Mouse (Mus musculus) thymus, adult 2 months (tissue): ENCODE data around the gene Fam114a1. TPM values are rescaled to one million over a fixed set of nuclear protein-coding genes. Genes with fewer than 3 reads are reported as not detected.

ENCODE experiments used
- DNase-seq: peaks from one replicate; pipeline ENCODE4 v3.0.0; 2021
- H3K27ac ChIP-seq: fragments of 200-500 bp; 2 replicates; pipeline ENCODE4 v1.5.1; 2012; ENCODE audit warnings: low read length, control low read depth; ENCODE audit not compliant: control insufficient read depth, insufficient read depth
- H3K27me3 ChIP-seq: fragments of 200-500 bp; 2 replicates; pipeline ENCODE4 v1.6.1; 2012; ENCODE audit warnings: mild to moderate bottlenecking, low read length, moderate library complexity, mixed read lengths; ENCODE audit not compliant: control insufficient read depth, insufficient read depth
- H3K36me3 ChIP-seq: fragments of 200-500 bp; 2 replicates; pipeline ENCODE4 v1.6.1; 2012; ENCODE audit warnings: mild to moderate bottlenecking, low read length, moderate library complexity; ENCODE audit not compliant: control insufficient read depth, insufficient read depth
- H3K4me1 ChIP-seq: fragments of 200-500 bp; replicated peaks from 2 replicates; pipeline ENCODE4 v1.6.1; 2012; ENCODE audit warnings: low read length; ENCODE audit not compliant: control insufficient read depth, insufficient read depth
- H3K4me3 ChIP-seq: fragments of 200-500 bp; 2 replicates; pipeline ENCODE4 v1.5.1; 2012; ENCODE audit warnings: mild to moderate bottlenecking, low read length, control low read depth, moderate library complexity; ENCODE audit not compliant: control insufficient read depth, insufficient read depth
- CTCF ChIP-seq: fragments of 200-500 bp; IDR thresholded peaks from 2 replicates; pipeline ENCODE4 v1.5.1; 2012; ENCODE audit warnings: mild to moderate bottlenecking, control low read depth, low read length, moderate library complexity, borderline replicate concordance; ENCODE audit not compliant: control insufficient read depth, poor library complexity, insufficient read depth; ENCODE audit errors: extremely low read depth
- POLR2A ChIP-seq: fragments of 200-500 bp; IDR thresholded peaks from 2 replicates; pipeline ENCODE4 v1.6.1; 2012; ENCODE audit warnings: mild to moderate bottlenecking, low read length, control low read depth, moderate library complexity; ENCODE audit not compliant: control insufficient read depth, poor library complexity, insufficient read depth; ENCODE audit errors: extremely low read depth
- WGBS: fragments of 180-500 bp; shearing (Covaris S2); methylation state at CpG from one replicate; pipeline ENCODE4 v1.1.7; 2018; 5-methylcytosine and 5-hydroxymethylcytosine counted together
- polyA plus RNA-seq: library from polyadenylated mRNA; depleted of rRNA; stranded (reverse); fragments of >200 nt; gene quantifications from 2 replicates; pipeline ENCODE4 v1.2.3, GENCODE M21; 2012; rRNA removed

Gene Fam114a1
- polyA plus RNA-seq, 1 experiment: 6.8 TPM

DNA sequence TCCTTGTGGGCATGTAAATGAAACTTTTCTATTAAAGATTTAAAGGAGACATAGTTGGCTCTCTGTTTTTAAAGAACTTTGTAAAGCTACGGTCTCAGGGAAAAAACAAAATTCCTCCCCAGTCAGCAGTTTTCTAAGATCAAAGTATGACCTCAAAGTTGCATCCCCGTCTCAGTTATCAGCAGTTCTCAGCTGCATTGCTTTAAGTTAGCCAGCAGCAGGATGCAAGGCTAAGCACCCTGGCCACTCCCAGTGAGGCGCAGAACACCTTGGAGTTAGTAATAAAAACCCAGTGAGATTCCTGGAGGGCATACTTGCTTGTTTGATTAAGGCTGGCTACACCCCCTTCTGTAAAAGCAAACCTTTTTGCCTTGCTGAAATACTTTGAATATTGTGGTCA is 106.9 kb downstream of the Fam114a1 start:
- WGBS: 81% methylated on average over 3 of the region's 3 CpGs
- no peaks in the 10 kb centered on the region for H3K27me3 ChIP-seq
- DNase-seq: no peak
- no peaks in the 10 kb centered on the region for H3K4me1 ChIP-seq
- TF ChIP-seq CTCF: no peak
- TF ChIP-seq POLR2A: no peak
- H3K27ac ChIP-seq: no peak overlapping the region
- peaks cover 11% of the 10 kb centered on the region for H3K36me3 ChIP-seq
- H3K4me3 ChIP-seq: no peak overlapping the region

DNA sequence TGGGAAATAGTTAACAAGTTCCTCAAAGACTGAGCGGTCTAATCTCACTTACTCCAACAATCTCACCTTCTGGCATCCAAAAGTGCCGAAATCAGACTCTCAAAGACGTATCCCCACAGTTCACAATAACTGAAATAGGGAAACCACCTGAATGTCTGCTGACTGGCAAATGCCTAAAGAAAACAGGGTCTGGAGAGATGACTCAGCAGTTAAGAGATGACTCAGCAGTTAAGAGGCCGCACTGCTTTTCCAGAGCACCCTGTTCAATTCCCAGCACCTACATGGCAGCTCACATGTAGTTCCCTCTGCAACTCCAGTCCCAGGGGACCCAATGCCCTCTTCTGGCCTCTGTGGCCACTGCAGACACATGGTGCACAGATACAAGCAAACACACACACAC is 108.2 kb downstream of the Fam114a1 start:
- 98% methylated on average over 4 of the region's 4 CpGs for WGBS
- Histone ChIP-seq H3K4me3 (no peak overlapping the region), H3K4me1 (no peaks in the 10 kb centered on the region), H3K27ac (no peak overlapping the region), H3K36me3 (peaks cover 11% of the 10 kb centered on the region), H3K27me3 (no peaks in the 10 kb centered on the region)
- DNase-seq: no peak
- TF ChIP-seq CTCF (no peak), POLR2A (no peak)

DNA sequence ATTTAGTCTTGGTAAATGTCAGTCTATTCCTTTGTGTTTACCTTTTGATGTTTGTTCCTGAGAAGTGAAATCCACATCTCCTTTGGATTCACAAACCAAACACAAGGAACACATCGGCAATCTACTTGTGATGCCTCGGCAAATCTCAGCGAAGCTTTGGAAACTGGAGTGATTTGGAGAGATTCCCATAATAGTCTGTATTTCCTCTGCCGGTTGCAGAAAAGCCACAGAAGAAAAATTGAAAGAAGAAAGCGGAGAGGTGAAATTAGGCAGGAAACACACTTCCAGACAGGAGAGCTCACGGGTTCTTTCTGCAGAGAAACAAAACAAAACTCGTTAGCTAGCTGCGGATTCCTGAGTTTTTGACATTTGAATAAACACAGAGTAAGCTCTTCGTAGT is 110.0 kb downstream of the Fam114a1 start:
- no peak for TF ChIP-seq CTCF
- TF ChIP-seq POLR2A: no peak
- H3K36me3 ChIP-seq: peaks cover 9% of the 10 kb centered on the region
- H3K4me1 ChIP-seq: no peaks in the 10 kb centered on the region
- H3K27ac ChIP-seq: no peak overlapping the region
- H3K27me3 ChIP-seq: no peaks in the 10 kb centered on the region
- no peak for DNase-seq
- 90% methylated on average over 9 of the region's 9 CpGs for WGBS
- no peak overlapping the region for H3K4me3 ChIP-seq

DNA sequence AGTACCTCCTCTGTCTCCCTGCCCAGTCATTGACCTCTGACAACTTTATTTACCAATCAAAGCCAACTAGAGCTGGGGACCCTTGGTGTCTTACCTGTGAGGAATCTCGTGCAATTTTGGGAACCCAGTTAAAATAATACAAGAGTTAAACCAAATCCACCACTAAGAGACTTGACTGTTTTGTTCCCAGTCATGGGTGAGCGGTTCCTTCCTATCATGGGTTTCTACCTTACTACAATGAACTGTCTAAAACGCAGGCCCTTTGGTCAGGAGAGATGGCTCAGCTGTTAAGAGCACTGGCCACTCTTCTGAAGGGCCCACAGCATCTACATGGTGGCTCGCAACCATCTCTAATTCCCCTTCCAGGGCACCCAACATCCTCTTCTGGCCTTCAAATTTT is 112.0 kb downstream of the Fam114a1 start:
- 94% methylated on average over 4 of the region's 4 CpGs for WGBS
- no peak overlapping the region for H3K4me3 ChIP-seq
- no peak overlapping the region for H3K27ac ChIP-seq
- no peaks in the 10 kb centered on the region; the same call in 1 of the 2 replicates for H3K36me3 ChIP-seq
- no peak for DNase-seq
- H3K4me1 ChIP-seq: no peaks in the 10 kb centered on the region
- no peaks in the 10 kb centered on the region for H3K27me3 ChIP-seq
- no peak for TF ChIP-seq CTCF
- TF ChIP-seq POLR2A: no peak

DNA sequence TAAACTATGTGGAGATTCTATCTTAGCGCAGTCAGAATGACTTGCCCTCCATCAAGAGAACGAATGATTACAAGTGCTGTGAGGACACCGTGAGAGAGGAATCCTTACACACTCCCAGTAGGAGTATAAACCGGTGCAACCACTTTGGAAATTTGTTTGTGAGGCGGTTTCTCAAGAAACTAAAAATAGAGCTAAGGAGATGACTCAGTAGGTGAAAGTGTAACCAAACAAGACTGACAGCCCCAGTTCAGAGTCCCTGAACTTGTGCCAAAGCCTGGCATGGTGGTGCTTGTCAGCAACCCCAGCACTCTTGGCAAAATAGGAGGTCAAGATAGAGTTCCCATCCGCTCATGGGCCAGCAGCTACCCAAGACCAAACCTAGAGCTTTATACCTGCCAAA is 116.7 kb downstream of the Fam114a1 start:
- Histone ChIP-seq H3K4me3 (no peak overlapping the region), H3K27me3 (no peaks in the 10 kb centered on the region), H3K27ac (no peak overlapping the region), H3K4me1 (no peaks in the 10 kb centered on the region; the same call in 1 of the 2 replicates), H3K36me3 (no peaks in the 10 kb centered on the region)
- TF ChIP-seq POLR2A: no peak
- no peak for DNase-seq
- WGBS: 77% methylated on average over 6 of the region's 6 CpGs

GRCm38 (mm10) chr5:65089707-65090106 is 119.8 kb downstream of the Fam114a1 start:
- Histone ChIP-seq H3K4me3 (no peak overlapping the region), H3K27ac (no peak overlapping the region), H3K36me3 (no peaks in the 10 kb centered on the region), H3K27me3 (no peaks in the 10 kb centered on the region), H3K4me1 (no peaks in the 10 kb centered on the region; the same call in 1 of the 2 replicates)
- 81% methylated on average over 3 of the region's 3 CpGs for WGBS
- TF ChIP-seq CTCF (no peak), POLR2A (no peak)
- no peak for DNase-seq

DNA sequence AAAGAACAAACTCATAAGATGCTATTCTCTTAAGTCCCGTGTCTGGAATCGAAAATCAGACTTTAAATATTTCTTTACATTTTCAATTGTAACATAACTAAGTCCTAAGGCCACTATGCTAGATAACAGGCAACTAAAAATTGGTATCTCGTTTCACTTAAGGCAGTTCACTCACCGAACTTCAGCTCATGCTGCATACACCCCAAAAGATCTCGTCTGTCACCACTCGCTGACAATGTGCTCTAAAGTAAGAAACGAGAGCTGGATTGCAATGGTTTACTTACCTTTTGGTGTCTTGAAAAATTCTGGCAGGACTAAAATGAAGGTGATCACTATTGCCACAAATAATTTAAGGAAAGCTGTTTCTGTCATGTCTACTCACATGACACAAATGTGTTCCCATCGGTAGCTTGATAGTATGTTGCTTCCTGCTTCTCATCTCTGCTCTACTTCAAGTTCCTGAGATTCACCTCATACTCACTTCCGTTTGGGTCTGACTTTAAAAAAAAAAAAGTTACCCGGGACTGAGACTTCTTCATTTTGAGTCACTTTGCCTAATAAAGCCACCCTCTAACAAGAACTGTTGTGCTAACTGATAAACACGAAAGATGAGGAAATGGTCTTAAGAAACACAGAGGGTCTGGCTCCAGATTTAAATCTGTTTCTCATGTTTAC is 121.5 kb downstream of the Fam114a1 start:
- TF ChIP-seq POLR2A (no peak), CTCF (no peak)
- Histone ChIP-seq H3K36me3 (no peaks in the 10 kb centered on the region), H3K27ac (no peak overlapping the region; the same call in 1 of the 2 replicates), H3K4me3 (no peak overlapping the region), H3K4me1 (no peaks in the 10 kb centered on the region; the same call in 1 of the 2 replicates), H3K27me3 (no peaks in the 10 kb centered on the region)
- 10% methylated on average over 11 of the region's 11 CpGs for WGBS
- DNase-seq: peak; percentile 24

Other genes starting within 250 kb of the Fam114a1 start
- gene Klf3, start 166.7 kb upstream of the Fam114a1 start, polyA plus RNA-seq: 175 and 197 TPM in 2 replicates
- gene Tlr1, start 36.5 kb upstream of the Fam114a1 start, polyA plus RNA-seq: 4.4 and 4.7 TPM in 2 replicates
- 1.5 TPM in 2 replicates for gene Tlr6, start 10.0 kb upstream of the Fam114a1 start, polyA plus RNA-seq
- 3.4 and 3.6 TPM in 2 replicates for gene Tmem156, start 122.1 kb downstream of the Fam114a1 start, polyA plus RNA-seq
- gene Klhl5, start 137.5 kb downstream of the Fam114a1 start, polyA plus RNA-seq: 11.3 and 13.1 TPM in 2 replicates
- gene Wdr19, start 229.6 kb downstream of the Fam114a1 start, polyA plus RNA-seq: 2.1 and 2.2 TPM in 2 replicates